Mouse (Mus musculus): ENCODE measurements around the gene Smok3b.
A peak's percentile ranks its signal among the peaks of the same experiment; 100 is the strongest.

Smok3b gene

GRCm38 (mm10) chr5:138088366-138088765 is 67.1 kb downstream of the Smok3b start:
- H3K4me1 ChIP-seq (replicated peaks; ENCODE audit: low read depth, low read length), result peaks cover 79% of the 10 kb centered on the region
- no peak overlapping the region for H3K4me3 ChIP-seq (replicated peaks; ENCODE audit: low read length)
- H3K9me3 ChIP-seq (ENCODE audit: low read length), result no peaks in the 10 kb centered on the region
- H3K36me3 ChIP-seq (ENCODE audit: insufficient read depth, low read length), result peaks cover 44% of the 10 kb centered on the region
- TF ChIP-seq CTCF (conservative IDR thresholded peaks at IDR 0.05; ENCODE audit: low read length) (no peak), NANOG (IDR thresholded peaks at IDR 0.05; ENCODE audit: borderline replicate concordance, low read length) (no peak), POU5F1 (IDR thresholded peaks at IDR 0.05; ENCODE audit: borderline replicate concordance, low read length) (no peak)
- H3K27me3 ChIP-seq (ENCODE audit: insufficient read depth, low read length), result no peaks in the 10 kb centered on the region

- H3K9me3 ChIP-seq (ENCODE audit: low read length), result no peaks in the 10 kb centered on the region
- TF ChIP-seq CTCF (conservative IDR thresholded peaks at IDR 0.05; ENCODE audit: low read length), result no peak
- no peaks in the 10 kb centered on the region for H3K27me3 ChIP-seq (ENCODE audit: insufficient read depth, low read length)
- H3K36me3 ChIP-seq (ENCODE audit: insufficient read depth, low read length), result peaks cover 51% of the 10 kb centered on the region
- H3K4me1 ChIP-seq (replicated peaks; ENCODE audit: low read depth, low read length), result peaks cover 79% of the 10 kb centered on the region
- H3K4me3 ChIP-seq (replicated peaks; ENCODE audit: low read length), result no peak overlapping the region
Observed at GRCm38 (mm10) chr5:138089108-138089551, 67.9 kb downstream of the Smok3b start.

- TF ChIP-seq POU5F1 (IDR thresholded peaks at IDR 0.05; ENCODE audit: borderline replicate concordance, low read length) (no peak), CTCF (conservative IDR thresholded peaks at IDR 0.05; ENCODE audit: low read length) (peak; percentile 40)
Observed at GRCm38 (mm10) chr5:138090271-138090670, 69.0 kb downstream of the Smok3b start.

GRCm38 (mm10) chr5:138090737-138091136 is 69.5 kb downstream of the Smok3b start:
- Histone ChIP-seq H3K27me3 (ENCODE audit: insufficient read depth, low read length) (no peaks in the 10 kb centered on the region), H3K4me3 (replicated peaks; ENCODE audit: low read length) (no peak overlapping the region), H3K9me3 (ENCODE audit: low read length) (no peaks in the 10 kb centered on the region), H3K4me1 (replicated peaks; ENCODE audit: low read depth, low read length) (peaks cover 82% of the 10 kb centered on the region), H3K36me3 (ENCODE audit: insufficient read depth, low read length) (peaks cover 67% of the 10 kb centered on the region)
- TF ChIP-seq NANOG (IDR thresholded peaks at IDR 0.05; ENCODE audit: borderline replicate concordance, low read length) (peak; percentile 61; the same call in 1 of the 2 replicates), CTCF (conservative IDR thresholded peaks at IDR 0.05; ENCODE audit: low read length) (no peak)

More at GRCm38 (mm10) chr5:138090271-138090670, 69.0 kb downstream of the Smok3b start:
- Histone ChIP-seq H3K9me3 (ENCODE audit: low read length) (no peaks in the 10 kb centered on the region), H3K36me3 (ENCODE audit: insufficient read depth, low read length) (peaks cover 63% of the 10 kb centered on the region), H3K4me3 (replicated peaks; ENCODE audit: low read length) (no peak overlapping the region), H3K27me3 (ENCODE audit: insufficient read depth, low read length) (no peaks in the 10 kb centered on the region), H3K4me1 (replicated peaks; ENCODE audit: low read depth, low read length) (peaks cover 82% of the 10 kb centered on the region)

- peaks cover 12% of the 10 kb centered on the region for H3K9me3 ChIP-seq (ENCODE audit: low read length)
- H3K4me1 ChIP-seq (replicated peaks; ENCODE audit: low read depth, low read length), result peaks cover 71% of the 10 kb centered on the region
- TF ChIP-seq NANOG (IDR thresholded peaks at IDR 0.05; ENCODE audit: borderline replicate concordance, low read length), result no peak
- TF ChIP-seq POU5F1 (IDR thresholded peaks at IDR 0.05; ENCODE audit: borderline replicate concordance, low read length), result no peak
- no peak for TF ChIP-seq CTCF (conservative IDR thresholded peaks at IDR 0.05; ENCODE audit: low read length)
- peaks cover 75% of the 10 kb centered on the region for H3K36me3 ChIP-seq (ENCODE audit: insufficient read depth, low read length)
- no peaks in the 10 kb centered on the region for H3K27me3 ChIP-seq (ENCODE audit: insufficient read depth, low read length)
- H3K4me3 ChIP-seq (replicated peaks; ENCODE audit: low read length), result no peak overlapping the region
Observed at GRCm38 (mm10) chr5:138092771-138093170, 71.5 kb downstream of the Smok3b start.

- Histone ChIP-seq H3K27me3 (ENCODE audit: insufficient read depth, low read length) (no peaks in the 10 kb centered on the region), H3K4me1 (replicated peaks; ENCODE audit: low read depth, low read length) (peaks cover 54% of the 10 kb centered on the region), H3K4me3 (replicated peaks; ENCODE audit: low read length) (no peak overlapping the region), H3K9me3 (ENCODE audit: low read length) (peaks cover 18% of the 10 kb centered on the region), H3K36me3 (ENCODE audit: insufficient read depth, low read length) (peaks cover 76% of the 10 kb centered on the region)
- TF ChIP-seq CTCF (conservative IDR thresholded peaks at IDR 0.05; ENCODE audit: low read length) (no peak), NANOG (IDR thresholded peaks at IDR 0.05; ENCODE audit: borderline replicate concordance, low read length) (no peak), POU5F1 (IDR thresholded peaks at IDR 0.05; ENCODE audit: borderline replicate concordance, low read length) (no peak)
Observed at GRCm38 (mm10) chr5:138094474-138094873, 73.2 kb downstream of the Smok3b start.
